Mouse (Mus musculus): ENCODE measurements at regions not wholly inside any gene's neighbourhood (a gene's known extent, or its start where the extent isn't known, plus 50 kb on each side); places are given as distances from the start of the nearest gene placed in this dataset.

- TF ChIP-seq CTCF (IDR thresholded peaks at IDR 0.05; ENCODE audit: borderline replicate concordance, insufficient read depth, low read depth, low read length) (no peak), POLR2A (IDR thresholded peaks at IDR 0.05; ENCODE audit: borderline replicate concordance, insufficient read depth, low read length) (no peak)
These were observed 139.5 kb downstream of the Bcl2l11 start for GRCm38 (mm10) chr2:128265014-128265990.

Data from cerebellum, adult 2 months (tissue).